Mouse (Mus musculus) lung, postnatal 0 days (tissue): ENCODE measurements at regions not wholly inside any gene's neighbourhood (a gene's known extent, or its start where the extent isn't known, plus 50 kb on each side); places are given as distances from the start of the nearest gene placed in this dataset.

ENCODE experiments used
- CTCF ChIP-seq: IDR thresholded peaks from 2 replicates; pipeline ENCODE4 v1.5.1; 2016; ENCODE audit warnings: antibody characterized with exemption, mild to moderate bottlenecking
- EP300 ChIP-seq: IDR thresholded peaks from 2 replicates; pipeline ENCODE4 v1.6.1; 2016; ENCODE audit warnings: antibody characterized with exemption, mild to moderate bottlenecking, control low read depth

GRCm38 (mm10) chr4:137148756-137149155 is 100.2 kb upstream of the Zbtb40 start:
- no peak for TF ChIP-seq CTCF
- TF ChIP-seq EP300 = no peak
